Mouse (Mus musculus): ENCODE results near the gene Zfp606.

Zfp606 gene

DNA sequence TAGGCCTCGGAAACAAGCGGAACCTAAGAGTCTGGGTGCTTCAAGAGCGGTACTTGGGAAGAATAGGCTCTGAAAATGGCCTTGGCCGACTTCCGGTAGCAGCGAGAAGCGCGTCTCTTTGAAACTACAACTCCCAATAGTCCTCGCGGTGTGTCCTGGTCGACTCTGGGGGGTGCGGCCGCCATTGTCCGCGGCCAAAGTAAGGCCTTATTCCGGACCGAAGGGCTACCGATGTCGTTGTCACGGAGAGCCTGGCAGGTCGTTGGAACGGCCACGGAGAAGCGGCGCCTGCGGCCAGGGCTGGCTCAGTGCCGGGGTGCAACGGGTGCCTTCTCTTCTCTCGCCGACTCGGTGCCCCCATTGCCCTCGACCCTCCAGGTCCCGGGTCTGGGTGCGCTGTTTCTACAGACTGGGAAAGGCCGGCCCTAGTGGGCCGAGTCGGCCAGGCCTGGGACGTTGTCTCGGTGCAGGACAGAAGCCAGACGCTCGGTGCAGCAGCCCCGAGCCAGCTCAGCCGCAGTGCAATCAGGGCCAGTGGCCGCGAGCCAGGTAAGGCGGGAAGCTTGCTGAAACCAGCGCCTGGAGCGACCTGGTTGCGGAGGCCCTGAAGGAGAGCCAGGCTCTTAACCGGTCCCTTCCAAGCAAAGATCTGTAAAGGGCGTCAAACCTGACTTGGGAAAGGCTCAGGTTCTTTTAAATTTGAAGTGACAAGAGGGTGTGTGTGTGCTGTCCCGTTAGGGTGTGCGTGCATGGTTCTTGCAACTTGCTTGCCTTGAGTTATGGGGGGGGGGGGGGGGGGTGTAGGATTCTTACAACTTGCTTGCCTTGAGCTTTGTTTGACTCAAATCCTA lies at the start of gene Zfp606:
TSS of gene Zfp606 (plus strand) at position 136 of the 851 bp plus-strand sequence.
- peak; percentile 92 for DNase-seq

DNA sequence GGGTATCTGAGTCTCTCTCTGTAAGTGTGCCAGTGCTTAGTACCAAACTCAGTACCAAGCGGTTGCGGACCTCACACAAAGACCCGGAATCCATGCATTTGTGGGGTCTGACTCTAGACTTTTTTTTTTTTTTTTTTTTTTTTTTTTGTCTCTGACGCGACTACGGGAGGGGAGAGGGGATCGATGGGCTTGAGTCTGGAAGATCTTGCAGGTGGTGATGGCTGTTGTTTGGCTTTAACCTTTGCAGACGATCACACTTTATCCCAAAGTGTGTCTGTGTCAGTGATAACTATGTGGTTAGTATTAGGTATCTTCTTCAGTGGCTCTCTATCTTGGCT lies 885 bp downstream of the Zfp606 start:
- no peak for DNase-seq

DNA sequence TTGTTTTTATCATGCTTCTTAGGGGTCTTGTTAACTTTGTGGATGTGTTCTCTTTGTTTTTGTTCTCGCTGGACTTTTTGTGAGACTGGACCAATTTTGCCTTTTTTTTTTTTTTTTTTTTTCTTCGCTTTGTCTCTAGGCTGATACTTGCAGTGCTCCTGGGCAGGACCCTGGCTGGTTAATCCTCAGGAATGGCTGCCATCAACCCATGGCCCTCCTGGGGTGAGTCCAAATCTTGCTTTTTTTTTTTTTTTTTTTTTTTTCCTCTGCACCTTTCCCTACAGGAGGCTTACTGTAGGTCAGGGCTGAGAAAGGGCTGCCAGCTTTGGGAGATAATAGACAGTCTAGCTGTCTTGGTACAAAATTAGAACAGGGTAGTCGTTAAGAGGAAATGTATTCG lies 1.4 kb downstream of the Zfp606 start:
- DNase-seq, result no peak

DNA sequence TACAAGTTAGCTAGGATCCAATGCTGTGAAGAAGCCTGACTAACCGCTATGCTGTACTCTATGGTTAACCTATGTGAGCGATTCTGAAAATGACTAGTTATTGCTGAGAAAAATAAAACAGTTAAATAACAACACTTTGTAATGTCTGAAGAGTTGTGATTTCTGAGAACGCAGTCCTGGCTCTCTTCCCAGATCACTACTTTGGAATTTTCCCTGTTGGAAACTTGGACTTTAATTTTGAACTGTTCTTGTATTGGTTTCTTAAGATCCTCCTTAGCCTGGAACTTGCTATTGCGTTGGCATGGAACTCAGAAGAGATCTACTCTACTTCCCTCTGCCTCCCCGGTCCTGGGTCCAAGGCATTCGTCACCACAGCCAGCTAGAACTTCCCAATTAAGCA lies 5.7 kb downstream of the Zfp606 start:
- DNase-seq, result no peak

DNA sequence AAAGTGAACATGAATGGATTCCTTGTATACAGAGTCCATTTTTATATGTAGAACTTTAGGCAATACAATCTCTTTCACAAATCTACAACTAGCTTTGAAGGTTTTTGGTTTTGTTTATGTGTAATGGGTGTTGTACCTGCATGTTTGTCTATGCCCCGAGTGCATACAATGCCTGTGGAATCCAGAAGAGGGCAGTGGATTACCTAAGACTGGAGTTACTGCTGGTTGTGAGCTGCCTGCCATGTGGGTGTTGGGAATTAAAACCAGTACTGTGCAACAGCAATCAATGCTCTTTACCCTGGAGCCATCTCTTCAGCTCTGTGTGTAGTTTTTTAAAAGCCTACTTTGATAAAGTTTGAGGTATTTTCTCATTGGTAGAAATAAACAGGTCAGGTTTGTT lies 7.9 kb downstream of the Zfp606 start:
- no peak for DNase-seq

DNA sequence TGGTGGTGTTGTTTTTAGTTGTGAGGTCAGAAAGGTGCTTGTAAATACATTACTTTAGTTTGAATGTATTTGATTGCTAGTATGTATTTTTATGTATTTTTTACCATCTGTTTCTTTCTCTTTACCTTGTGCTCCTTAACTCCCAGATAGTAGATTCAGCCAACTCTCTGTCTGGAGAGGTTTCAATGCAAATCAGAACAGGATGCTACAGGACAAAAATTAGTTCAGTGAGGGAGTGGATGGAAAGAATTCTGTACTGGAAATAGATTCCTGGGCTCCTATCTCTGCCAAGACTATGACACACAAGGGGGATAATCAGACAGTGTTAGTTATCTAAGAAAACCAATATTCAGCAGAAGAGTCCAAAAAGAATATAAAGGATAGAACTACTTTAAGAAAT lies 8.6 kb downstream of the Zfp606 start:
- no peak for DNase-seq

DNA sequence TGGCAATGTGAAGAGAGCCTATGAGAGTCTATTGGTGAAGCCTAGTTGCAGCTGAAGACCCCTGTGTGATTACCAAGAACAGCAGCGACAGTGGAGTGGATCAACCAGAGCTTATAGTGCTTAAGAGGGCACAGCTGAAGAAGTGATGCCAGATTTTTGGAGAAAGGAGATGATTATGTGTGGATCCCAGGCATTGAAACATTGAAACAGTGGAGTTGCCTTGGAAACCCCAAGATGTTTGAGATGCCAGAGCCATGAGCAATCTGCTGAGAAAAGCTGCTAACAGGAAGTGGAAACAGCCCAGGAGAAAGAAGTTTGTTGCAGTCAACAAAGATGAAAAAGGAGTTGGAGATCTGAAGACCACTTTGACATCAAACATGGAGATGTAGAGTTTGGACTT lies 32.8 kb downstream of the Zfp606 start:
- no peak for DNase-seq

DNA sequence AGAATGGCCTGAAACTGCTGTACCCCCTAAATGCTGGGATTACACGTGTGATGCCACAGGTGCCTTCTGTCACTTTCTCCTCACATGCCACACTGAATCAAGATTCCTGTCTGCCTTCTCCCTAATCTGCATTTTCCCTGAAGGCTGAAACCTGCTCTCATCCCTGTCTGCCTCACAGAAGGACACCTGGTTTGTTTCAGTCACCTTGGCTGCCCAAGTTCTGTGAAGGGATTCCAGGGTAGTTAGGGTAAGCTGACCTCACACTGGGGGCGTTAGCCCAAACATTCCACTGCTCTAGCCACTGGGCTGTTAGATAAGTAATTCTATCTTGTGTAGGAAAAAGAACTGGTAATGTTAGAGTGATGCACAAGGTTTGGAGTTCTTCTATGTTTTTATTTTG lies 34.1 kb downstream of the Zfp606 start, which contains the start of gene 2900092C05Rik:
TSS of gene 2900092C05Rik (plus strand) at position 301 of the 400 bp plus-strand sequence.
- DNase-seq, result no peak

Measured in cerebellum, adult 9-10 months (tissue).